Mouse (Mus musculus): ENCODE data around the gene Chpt1. TPM values are rescaled to one million over a fixed set of nuclear protein-coding genes. Genes with fewer than 3 reads are reported as not detected.

Chpt1 gene
- polyA plus RNA-seq, 1 experiment from 2014 or later = 51.1 TPM

DNA sequence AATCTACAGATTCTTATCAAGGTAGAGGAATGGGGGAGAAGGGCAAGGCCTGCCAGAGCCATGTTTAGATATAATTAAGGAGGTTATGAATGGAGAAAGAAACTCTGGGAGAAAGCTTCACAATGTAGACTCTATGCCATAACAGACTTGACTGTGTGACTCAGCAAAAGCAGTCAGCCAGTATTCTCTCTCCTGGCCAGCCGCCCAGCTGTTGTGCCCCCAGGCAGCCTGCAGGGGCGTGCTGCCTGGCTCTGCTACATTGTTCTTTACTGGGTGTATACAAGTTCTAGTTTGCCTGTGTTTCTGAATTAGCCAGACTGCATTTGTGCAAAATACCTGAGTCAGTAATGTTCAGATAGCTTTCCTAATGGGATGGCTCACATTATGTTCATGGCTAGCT, 10.6 kb upstream of the Chpt1 start:
- Histone ChIP-seq H3K27ac (ENCODE audit: low read length) (no peak overlapping the region), H3K9ac (ENCODE audit: low read depth, low read length) (no peak overlapping the region), H3K36me3 (ENCODE audit: control insufficient read depth, insufficient read depth, low read length) (no peaks in the 10 kb centered on the region), H3K27me3 (replicated peaks; ENCODE audit: control insufficient read depth, insufficient read depth, low read length) (no peaks in the 10 kb centered on the region), H3K4me1 (ENCODE audit: control insufficient read depth, insufficient read depth, low read length) (peaks cover 4% of the 10 kb centered on the region; the same call in 1 of the 2 replicates), H3K9me3 (ENCODE audit: control insufficient read depth, low read length) (no peaks in the 10 kb centered on the region), H3K4me2 (ENCODE audit: low read depth, low read length) (no peak overlapping the region), H3K4me3 (ENCODE audit: low read length) (no peak overlapping the region)
- WGBS = 60% methylated on average over 2 of the region's 2 CpGs
- peak; percentile 57 for ATAC-seq

DNA sequence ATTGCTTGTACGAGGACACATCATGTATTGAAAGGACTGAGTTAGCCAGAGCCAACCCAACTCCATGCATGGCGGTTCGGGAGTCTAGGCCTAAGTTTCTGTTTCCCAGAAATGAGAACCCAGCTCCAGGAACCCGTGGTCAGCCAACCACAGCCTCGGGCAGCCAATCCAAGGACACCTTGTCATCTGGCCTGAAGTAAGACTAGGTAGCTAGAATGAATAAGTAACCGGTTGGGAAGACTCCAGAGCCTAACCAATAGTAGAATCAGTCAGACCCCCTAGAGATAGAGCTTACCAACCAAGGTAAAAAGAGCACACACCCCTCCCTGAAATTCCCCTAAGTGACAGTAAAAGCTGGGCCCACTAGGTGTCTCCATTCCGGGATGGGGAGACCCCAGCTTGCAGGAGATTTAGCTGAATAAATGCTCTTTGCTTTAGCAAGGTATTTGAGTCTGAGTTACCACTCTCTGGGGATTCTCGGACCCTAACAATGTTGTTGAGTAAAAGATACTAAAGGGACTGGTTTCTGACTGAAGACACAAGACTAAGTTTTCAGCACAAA, 9.8 kb upstream of the Chpt1 start:
- Histone ChIP-seq H3K27ac (ENCODE audit: low read length) (no peak overlapping the region), H3K9ac (ENCODE audit: low read depth, low read length) (no peak overlapping the region), H3K36me3 (ENCODE audit: control insufficient read depth, insufficient read depth, low read length) (no peaks in the 10 kb centered on the region), H3K4me1 (ENCODE audit: control insufficient read depth, insufficient read depth, low read length) (peaks cover 4% of the 10 kb centered on the region; the same call in 1 of the 2 replicates), H3K4me2 (ENCODE audit: low read depth, low read length) (no peak overlapping the region), H3K4me3 (ENCODE audit: low read length) (no peak overlapping the region), H3K27me3 (replicated peaks; ENCODE audit: control insufficient read depth, insufficient read depth, low read length) (no peaks in the 10 kb centered on the region), H3K9me3 (ENCODE audit: control insufficient read depth, low read length) (no peaks in the 10 kb centered on the region)
- WGBS = 78% methylated on average over 8 of the region's 8 CpGs
- no peak for ATAC-seq

DNA sequence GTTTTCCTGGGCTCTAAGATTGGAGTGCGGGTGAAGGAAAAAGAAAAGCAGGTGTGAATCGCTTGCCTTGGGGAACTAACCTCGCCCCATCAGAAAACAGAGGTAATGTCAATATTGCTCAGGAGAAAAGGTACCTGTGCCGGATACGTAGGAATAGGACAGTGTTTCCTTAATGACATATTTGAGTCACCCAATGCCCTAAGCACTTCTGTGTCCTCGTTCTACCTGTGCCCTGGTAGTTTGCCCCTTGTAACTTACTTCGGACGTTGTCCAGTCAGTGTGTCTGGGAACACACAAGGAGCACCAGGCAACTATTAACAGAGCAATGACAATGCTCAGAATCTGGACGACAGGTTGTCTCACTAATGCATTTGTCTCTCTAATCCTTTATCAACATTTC, 7.5 kb upstream of the Chpt1 start:
- Histone ChIP-seq H3K4me3 (ENCODE audit: low read length) (no peak overlapping the region), H3K27ac (ENCODE audit: low read length) (peak overlapping the region; percentile 83), H3K9me3 (ENCODE audit: control insufficient read depth, low read length) (no peaks in the 10 kb centered on the region), H3K4me1 (ENCODE audit: control insufficient read depth, insufficient read depth, low read length) (peaks cover 4% of the 10 kb centered on the region; the same call in 1 of the 2 replicates), H3K9ac (ENCODE audit: low read depth, low read length) (no peak overlapping the region), H3K27me3 (replicated peaks; ENCODE audit: control insufficient read depth, insufficient read depth, low read length) (no peaks in the 10 kb centered on the region), H3K4me2 (ENCODE audit: low read depth, low read length) (no peak overlapping the region), H3K36me3 (ENCODE audit: control insufficient read depth, insufficient read depth, low read length) (no peaks in the 10 kb centered on the region)
- ATAC-seq = no peak
- 64% methylated on average over 9 of the region's 9 CpGs for WGBS

DNA sequence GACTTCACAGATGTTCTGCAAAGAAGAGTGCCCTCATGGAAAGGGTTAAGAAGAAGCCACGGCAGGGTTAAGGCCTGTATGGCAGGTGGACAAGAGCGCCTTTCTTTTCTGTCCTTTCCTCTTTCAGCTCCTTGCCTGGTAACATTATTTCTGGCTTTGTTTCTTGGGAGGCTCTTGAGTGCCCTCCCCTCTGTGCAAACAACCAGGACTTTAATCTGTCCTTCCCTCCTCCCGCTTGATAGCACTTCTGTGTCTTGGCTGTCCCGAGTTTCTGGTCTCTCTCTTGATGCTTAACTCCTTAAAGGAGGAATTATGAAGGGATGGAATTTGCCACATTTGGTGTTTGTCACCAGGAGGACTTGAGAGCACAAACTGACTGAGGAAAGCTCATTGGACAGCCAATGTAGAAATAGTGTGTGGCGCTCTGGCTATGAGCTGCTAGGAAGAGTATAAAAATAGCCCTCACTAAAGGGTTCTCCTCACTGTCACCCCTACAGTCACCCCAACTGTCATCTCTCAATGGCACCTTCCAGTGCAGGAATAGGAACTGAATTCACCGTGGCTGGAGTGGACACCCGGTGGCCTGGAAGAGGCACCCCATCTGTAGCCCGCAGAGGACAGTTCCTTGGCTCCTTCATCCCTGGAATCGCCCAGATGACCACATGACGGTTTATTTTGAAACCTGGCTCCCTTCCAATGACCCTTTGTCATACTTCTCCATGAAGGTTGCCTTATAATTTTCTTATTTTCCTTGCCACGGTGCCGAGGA, 6.8 kb upstream of the Chpt1 start:
- Histone ChIP-seq H3K4me2 (ENCODE audit: low read depth, low read length) (0 out of 2 replicates have a peak overlapping the region, but pooled peaks have one; percentile 4), H3K27me3 (replicated peaks; ENCODE audit: control insufficient read depth, insufficient read depth, low read length) (no peaks in the 10 kb centered on the region), H3K27ac (ENCODE audit: low read length) (peak overlapping the region; percentile 83), H3K9ac (ENCODE audit: low read depth, low read length) (no peak overlapping the region; the same call in 1 of the 2 replicates), H3K4me3 (ENCODE audit: low read length) (no peak overlapping the region), H3K36me3 (ENCODE audit: control insufficient read depth, insufficient read depth, low read length) (no peaks in the 10 kb centered on the region), H3K9me3 (ENCODE audit: control insufficient read depth, low read length) (no peaks in the 10 kb centered on the region), H3K4me1 (ENCODE audit: control insufficient read depth, insufficient read depth, low read length) (peaks cover 4% of the 10 kb centered on the region; the same call in 1 of the 2 replicates)
- peak; percentile 32 for ATAC-seq
- 57% methylated on average over 12 of the region's 12 CpGs for WGBS

DNA sequence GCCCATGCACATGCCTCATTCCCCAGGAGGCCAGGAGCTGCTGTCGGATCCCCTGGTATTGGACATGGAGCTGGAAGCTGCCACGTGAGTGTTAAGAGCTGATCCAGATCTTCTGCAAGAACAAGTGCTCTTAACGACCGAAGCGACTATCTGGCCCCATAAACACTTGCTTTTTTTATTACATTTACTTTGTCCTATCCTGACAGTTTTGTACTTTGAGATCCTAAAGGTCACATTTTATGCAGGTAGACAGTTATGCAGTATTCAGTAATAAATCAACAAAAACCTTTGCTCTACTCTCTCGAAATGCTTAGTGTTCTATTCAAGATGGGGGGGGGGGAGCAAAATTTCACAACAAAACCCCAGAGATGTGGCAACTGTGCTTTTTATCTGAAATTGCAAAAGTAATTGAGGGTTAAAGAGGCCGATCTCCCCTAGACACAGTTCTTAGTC, 3.8 kb upstream of the Chpt1 start:
- H3K9me3 ChIP-seq (ENCODE audit: control insufficient read depth, low read length) = no peaks in the 10 kb centered on the region
- peak; percentile 36 for ATAC-seq
- H3K9ac ChIP-seq (ENCODE audit: low read depth, low read length) = no peak overlapping the region
- WGBS = 42% methylated on average over 7 of the region's 7 CpGs
- peaks cover 4% of the 10 kb centered on the region; the same call in 1 of the 2 replicates for H3K4me1 ChIP-seq (ENCODE audit: control insufficient read depth, insufficient read depth, low read length)
- H3K36me3 ChIP-seq (ENCODE audit: control insufficient read depth, insufficient read depth, low read length) = no peaks in the 10 kb centered on the region
- H3K4me3 ChIP-seq (ENCODE audit: low read length) = no peak overlapping the region
- H3K4me2 ChIP-seq (ENCODE audit: low read depth, low read length) = no peak overlapping the region
- no peaks in the 10 kb centered on the region for H3K27me3 ChIP-seq (replicated peaks; ENCODE audit: control insufficient read depth, insufficient read depth, low read length)
- H3K27ac ChIP-seq (ENCODE audit: low read length) = peak overlapping the region; percentile 83

DNA sequence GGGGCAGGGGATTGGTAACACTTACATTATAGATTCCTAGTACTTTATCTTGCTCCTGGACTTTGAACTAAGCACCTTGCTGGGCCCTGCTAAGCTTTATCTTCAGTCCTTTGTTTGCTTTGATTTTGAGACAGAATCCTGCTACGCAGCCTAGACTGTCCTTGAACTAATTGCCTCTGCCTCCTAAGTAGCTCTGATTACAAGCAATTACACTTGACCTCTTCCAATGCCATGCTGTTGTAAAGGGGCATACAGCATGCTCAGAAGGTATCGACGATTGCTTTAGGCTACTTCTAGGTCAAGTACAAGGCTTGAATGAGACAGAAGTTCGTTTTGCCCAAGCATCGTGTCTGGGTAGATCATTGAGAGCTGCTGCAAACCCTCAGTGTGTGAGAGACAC, 1.4 kb upstream of the Chpt1 start:
- Histone ChIP-seq H3K9me3 (ENCODE audit: control insufficient read depth, low read length) (no peaks in the 10 kb centered on the region), H3K4me1 (ENCODE audit: control insufficient read depth, insufficient read depth, low read length) (peaks cover 3% of the 10 kb centered on the region; the same call in 1 of the 2 replicates), H3K36me3 (ENCODE audit: control insufficient read depth, insufficient read depth, low read length) (no peaks in the 10 kb centered on the region), H3K9ac (ENCODE audit: low read depth, low read length) (no peak overlapping the region), H3K4me3 (ENCODE audit: low read length) (no peak overlapping the region), H3K27ac (ENCODE audit: low read length) (peak overlapping the region; percentile 89), H3K4me2 (ENCODE audit: low read depth, low read length) (no peak overlapping the region), H3K27me3 (replicated peaks; ENCODE audit: control insufficient read depth, insufficient read depth, low read length) (no peaks in the 10 kb centered on the region)
- 58% methylated on average over 5 of the region's 5 CpGs for WGBS
- peak; percentile 64 for ATAC-seq

DNA sequence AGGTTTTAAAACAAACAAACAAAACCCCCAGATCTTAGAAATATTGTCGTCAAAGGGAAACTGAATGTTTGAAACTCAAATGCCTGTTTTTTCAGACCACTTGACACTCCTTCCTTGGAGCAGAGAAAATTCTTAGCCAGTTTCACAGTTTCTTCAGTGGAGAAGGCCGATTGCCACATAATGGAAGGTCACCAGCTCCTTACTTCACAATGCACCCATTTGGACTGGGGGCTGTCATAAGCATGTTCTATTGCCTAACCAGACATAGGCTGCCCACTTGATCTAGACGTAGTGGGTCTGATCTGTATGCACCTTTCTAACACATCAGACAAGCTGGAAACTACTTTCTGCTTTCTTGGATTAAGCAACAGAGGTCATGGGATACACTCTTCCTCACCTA, 608 bp upstream of the Chpt1 start:
- Histone ChIP-seq H3K4me3 (ENCODE audit: low read length) (peak overlapping the region; percentile 86), H3K4me1 (ENCODE audit: control insufficient read depth, insufficient read depth, low read length) (peaks cover 7% of the 10 kb centered on the region; the same call in 1 of the 2 replicates), H3K36me3 (ENCODE audit: control insufficient read depth, insufficient read depth, low read length) (no peaks in the 10 kb centered on the region), H3K9me3 (ENCODE audit: control insufficient read depth, low read length) (no peaks in the 10 kb centered on the region), H3K9ac (ENCODE audit: low read depth, low read length) (peak overlapping the region; percentile 62), H3K27me3 (replicated peaks; ENCODE audit: control insufficient read depth, insufficient read depth, low read length) (no peaks in the 10 kb centered on the region), H3K4me2 (ENCODE audit: low read depth, low read length) (peak overlapping the region; percentile 60), H3K27ac (ENCODE audit: low read length) (peak overlapping the region; percentile 82)
- no peak for ATAC-seq
- WGBS = 43% methylated on average over 3 of the region's 3 CpGs

DNA sequence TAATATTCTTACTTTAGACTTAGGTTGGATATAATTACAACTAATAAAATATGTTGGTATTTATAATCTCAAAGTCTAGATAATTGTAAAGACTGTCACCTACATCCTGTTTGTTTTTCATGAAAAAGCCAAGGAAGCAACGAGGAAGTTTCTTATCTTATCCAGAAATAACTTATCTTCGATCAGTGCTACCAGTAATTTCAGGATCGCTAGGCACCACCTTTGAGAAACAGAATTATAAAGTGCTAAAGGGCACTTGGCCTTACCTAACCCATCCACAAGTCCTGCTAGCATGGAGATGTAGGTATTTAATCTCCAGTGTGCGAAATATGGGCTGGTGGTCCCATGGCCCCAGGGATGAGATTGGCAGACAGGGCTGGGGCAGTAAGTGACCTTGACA, 954 bp downstream of the Chpt1 start:
- Histone ChIP-seq H3K4me1 (ENCODE audit: control insufficient read depth, insufficient read depth, low read length) (peaks cover 7% of the 10 kb centered on the region; the same call in 1 of the 2 replicates), H3K9me3 (ENCODE audit: control insufficient read depth, low read length) (no peaks in the 10 kb centered on the region), H3K27me3 (replicated peaks; ENCODE audit: control insufficient read depth, insufficient read depth, low read length) (no peaks in the 10 kb centered on the region), H3K4me3 (ENCODE audit: low read length) (peak overlapping the region; percentile 86), H3K36me3 (ENCODE audit: control insufficient read depth, insufficient read depth, low read length) (no peaks in the 10 kb centered on the region), H3K9ac (ENCODE audit: low read depth, low read length) (peak overlapping the region; percentile 95), H3K27ac (ENCODE audit: low read length) (peak overlapping the region; percentile 87), H3K4me2 (ENCODE audit: low read depth, low read length) (peak overlapping the region; percentile 66)
- no peak for ATAC-seq
- 33% methylated on average over 4 of the region's 4 CpGs for whole genome bisulfite sequencing

DNA sequence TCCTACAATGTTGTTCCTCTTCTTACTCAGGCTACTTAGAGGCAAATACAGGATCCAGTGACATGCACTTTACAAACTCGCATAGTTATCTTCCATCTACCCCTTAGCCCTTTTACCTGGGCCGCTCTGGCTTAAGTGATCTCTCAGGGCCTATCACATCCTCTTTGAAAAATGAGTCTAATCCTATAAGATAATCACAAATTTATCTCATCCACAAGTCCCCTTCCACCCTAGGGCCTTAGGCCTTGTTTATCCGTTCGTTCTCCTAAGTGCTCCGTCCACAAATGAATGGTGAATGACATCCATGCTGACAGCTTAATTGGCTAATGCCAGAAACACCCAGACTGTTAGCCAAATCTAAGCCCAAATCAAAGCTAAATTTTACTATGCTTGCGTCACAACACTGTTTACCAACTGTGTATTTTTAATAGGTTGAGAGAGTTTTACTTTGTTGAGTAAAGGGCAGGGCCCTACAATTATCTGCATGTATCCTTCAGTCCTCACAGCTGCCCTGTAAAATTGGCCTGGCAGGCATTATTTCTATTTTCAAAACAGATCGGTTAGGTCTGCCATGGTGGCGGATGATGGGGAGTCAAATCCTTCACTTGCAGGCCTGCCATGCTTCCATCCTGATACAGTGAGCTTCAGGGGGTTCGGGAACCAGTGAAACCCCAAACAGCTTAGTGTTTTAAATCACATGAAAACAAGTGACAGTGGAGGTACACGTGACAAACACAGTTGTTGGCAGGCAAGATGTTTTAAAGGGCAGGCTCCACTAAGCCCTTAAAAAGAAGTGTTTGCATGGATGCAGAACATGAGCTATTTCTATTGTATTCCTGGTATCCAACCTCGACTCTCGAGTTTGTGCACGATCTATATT, 1.7 kb downstream of the Chpt1 start:
- 59% methylated on average over 13 of the region's 13 CpGs for WGBS
- Histone ChIP-seq H3K4me2 (ENCODE audit: low read depth, low read length) (peak overlapping the region; percentile 48), H3K9ac (ENCODE audit: low read depth, low read length) (peak overlapping the region; percentile 45), H3K4me1 (ENCODE audit: control insufficient read depth, insufficient read depth, low read length) (peaks cover 9% of the 10 kb centered on the region; the same call in 1 of the 2 replicates), H3K9me3 (ENCODE audit: control insufficient read depth, low read length) (no peaks in the 10 kb centered on the region), H3K4me3 (ENCODE audit: low read length) (peak overlapping the region; percentile 86), H3K27ac (ENCODE audit: low read length) (peak overlapping the region; percentile 70), H3K27me3 (replicated peaks; ENCODE audit: control insufficient read depth, insufficient read depth, low read length) (no peaks in the 10 kb centered on the region), H3K36me3 (ENCODE audit: control insufficient read depth, insufficient read depth, low read length) (no peaks in the 10 kb centered on the region)
- ATAC-seq = no peak

Data from intestine, embryonic 16.5 days (tissue).